Mouse (Mus musculus): ENCODE data around the gene Gm17078. TPM values are rescaled to one million over a fixed set of nuclear protein-coding genes. Genes with fewer than 3 reads are reported as not detected.
"Not testable (repeated sequence)": the region's sequence is repeated elsewhere in the genome, so short reads cannot be mapped to it uniquely, and the experiment has no call there.

Gm17078 gene
- polyA plus RNA-seq (2016; fragmentation: Nextera tagmentation; extraction: Ambion mirVana) = not detected in 2 replicates

DNA sequence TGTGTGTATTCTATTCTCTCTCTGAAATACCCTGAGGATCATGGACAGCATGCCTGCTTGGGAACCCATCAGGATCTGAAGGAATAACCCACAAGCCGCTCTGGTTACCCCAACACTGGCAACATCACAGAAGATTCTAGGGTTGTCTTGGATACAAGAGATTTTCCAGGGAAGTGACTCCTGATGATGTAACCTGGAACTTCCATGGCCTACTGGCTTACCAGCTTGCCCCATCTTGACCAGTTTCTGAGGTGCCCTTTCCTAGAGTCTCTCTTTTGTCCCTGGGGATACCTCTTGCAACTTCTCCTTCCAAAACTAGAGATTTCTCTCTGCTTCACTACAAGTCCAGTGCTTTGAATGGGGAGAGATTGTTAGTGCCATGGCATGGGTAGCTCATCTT lies at the start of gene Gm17078:
Gene Gm17078, minus strand, starts transcription at position 101 of the 400 bp plus-strand sequence.
- Histone ChIP-seq H3K27ac (no peak within 1 kb of the TSS), H3K4me2 (no peak within 1 kb of the TSS), H3K9ac (no peak within 1 kb of the TSS), H3K27me3 (replicated peaks) (no peaks in the 10 kb centered on the region), H3K4me3 (no peak within 1 kb of the TSS), H3K9me3 (replicated peaks) (no peaks in the 10 kb centered on the region), H3K4me1 (no peaks in the 10 kb centered on the region), H3K36me3 (no peaks in the 10 kb centered on the region)
- WGBS (ENCODE audit: insufficient replicate concordance) = 63% methylated on average over 1 of the region's 1 CpGs
- ATAC-seq = no peak

DNA sequence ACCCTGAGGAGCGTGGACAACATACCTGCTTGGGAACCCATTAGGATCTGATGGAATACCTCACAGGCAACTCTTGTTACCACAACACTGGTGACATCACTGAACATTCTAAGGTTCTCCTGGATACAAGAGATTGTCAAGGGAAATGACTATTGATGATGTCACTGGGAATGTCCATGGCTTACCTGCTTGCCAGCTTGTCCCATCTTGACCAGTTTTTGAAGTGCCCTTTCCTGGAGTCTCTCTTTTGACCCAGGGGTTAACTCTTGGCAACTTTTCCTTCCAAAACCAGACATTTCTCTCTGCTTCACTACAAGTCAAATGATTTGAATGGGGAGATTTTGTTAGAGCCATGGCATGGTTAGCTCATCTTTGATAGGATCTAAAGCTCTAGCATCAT lies 24.5 kb upstream of the Gm17078 start, which contains the start of gene Gm4181:
Gene Gm4181, minus strand, starts transcription at position 101 of the 400 bp plus-strand sequence.
- not testable (repeated sequence) for H3K27ac ChIP-seq; H3K4me1 ChIP-seq; H3K4me3 ChIP-seq; ATAC-seq; H3K27me3 ChIP-seq (replicated peaks); H3K4me2 ChIP-seq; H3K9me3 ChIP-seq (replicated peaks); H3K36me3 ChIP-seq; H3K9ac ChIP-seq
- WGBS (ENCODE audit: insufficient replicate concordance) = 39% methylated on average over 1 of the region's 1 CpGs

- H3K27ac ChIP-seq; H3K4me1 ChIP-seq; ATAC-seq; H3K4me3 ChIP-seq; H3K4me2 ChIP-seq; H3K9me3 ChIP-seq (replicated peaks); H3K27me3 ChIP-seq (replicated peaks); H3K36me3 ChIP-seq; H3K9ac ChIP-seq: not testable (repeated sequence)
- 65% methylated on average over 1 of the region's 1 CpGs for WGBS (ENCODE audit: insufficient replicate concordance)
Measured at GRCm38 (mm10) chr14:51632426-51632825, 21.3 kb upstream of the Gm17078 start.

DNA sequence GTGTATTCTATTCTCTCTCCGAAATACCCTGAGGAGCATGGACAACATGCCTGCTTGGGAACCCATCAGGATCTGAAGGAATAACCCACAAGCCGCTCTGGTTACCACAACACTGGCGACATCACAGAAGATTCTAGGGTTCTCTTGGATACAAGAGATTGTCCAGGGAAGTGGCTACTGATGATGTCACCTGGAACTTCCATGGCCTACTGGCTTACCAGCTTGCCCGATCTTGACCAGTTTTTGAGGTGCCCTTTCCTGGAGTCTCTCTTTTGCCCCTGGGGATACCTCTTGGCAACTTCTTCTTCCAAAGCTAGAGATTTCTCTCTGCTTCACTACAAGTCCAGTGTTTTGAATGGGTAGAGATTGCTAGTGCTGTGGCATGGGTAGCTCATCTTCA lies 19.1 kb downstream of the Gm17078 start, which contains the start of gene Gm17174:
Gene Gm17174, minus strand, starts transcription at position 101 of the 400 bp plus-strand sequence.
- H3K4me3 ChIP-seq; H3K4me2 ChIP-seq; ATAC-seq; H3K9ac ChIP-seq; H3K4me1 ChIP-seq; H3K27ac ChIP-seq; H3K27me3 ChIP-seq (replicated peaks); H3K36me3 ChIP-seq; H3K9me3 ChIP-seq (replicated peaks): not testable (repeated sequence)
- 83% methylated on average over 4 of the region's 4 CpGs for WGBS (ENCODE audit: insufficient replicate concordance)

DNA sequence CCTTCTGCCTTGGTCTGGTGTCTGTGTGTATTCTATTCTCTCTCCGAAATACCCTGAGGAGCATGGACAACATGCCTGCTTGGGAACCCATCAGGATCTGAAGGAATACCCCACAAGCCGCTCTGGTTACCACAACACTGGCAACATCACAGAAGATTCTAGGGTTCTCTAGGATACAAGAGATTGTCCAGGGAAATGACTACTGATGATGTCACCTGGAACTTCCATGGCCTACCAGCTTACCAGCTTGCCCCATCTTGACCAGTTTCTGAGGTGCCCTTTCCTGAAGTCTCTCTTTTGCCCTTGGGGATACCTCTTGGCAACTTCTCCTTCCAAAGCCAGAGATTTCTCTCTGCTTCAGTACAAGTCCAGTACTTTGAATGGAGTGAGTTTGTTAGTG lies 37.1 kb downstream of the Gm17078 start, which contains the start of gene Gm17175:
Gene Gm17175, minus strand, starts transcription at position 101 of the 400 bp plus-strand sequence.
- not testable (repeated sequence) for H3K4me3 ChIP-seq; ATAC-seq; H3K36me3 ChIP-seq; H3K27me3 ChIP-seq (replicated peaks); H3K4me2 ChIP-seq; H3K9ac ChIP-seq; H3K27ac ChIP-seq; H3K9me3 ChIP-seq (replicated peaks); H3K4me1 ChIP-seq
- 66% methylated on average over 2 of the region's 2 CpGs for WGBS (ENCODE audit: insufficient replicate concordance)

Other genes with a start within 250 kb of the Gm17078 start
- not detected in 2 replicates for gene Gm7247, start 249.6 kb downstream of the Gm17078 start, polyA plus RNA-seq (2016; fragmentation: Nextera tagmentation; extraction: Ambion mirVana)
- gene Vmn2r88, start 200.5 kb downstream of the Gm17078 start, polyA plus RNA-seq (2016; fragmentation: Nextera tagmentation; extraction: Ambion mirVana) = not detected in 2 replicates
- not detected in 2 replicates for gene Vmn2r89, start 159.5 kb downstream of the Gm17078 start, polyA plus RNA-seq (2016; fragmentation: Nextera tagmentation; extraction: Ambion mirVana)
- gene Gm5622, start 58.5 kb downstream of the Gm17078 start, polyA plus RNA-seq (2016; fragmentation: Nextera tagmentation; extraction: Ambion mirVana) = 0.13 TPM in 1 of 2 replicates, not detected in the other
- gene Gm17175, start 37.2 kb downstream of the Gm17078 start, polyA plus RNA-seq (2016; fragmentation: Nextera tagmentation; extraction: Ambion mirVana) = not detected in 2 replicates
- gene Gm17174, start 19.2 kb downstream of the Gm17078 start, polyA plus RNA-seq (2016; fragmentation: Nextera tagmentation; extraction: Ambion mirVana) = not detected in 2 replicates
- not detected in 2 replicates for gene Gm4181, start 24.4 kb upstream of the Gm17078 start, polyA plus RNA-seq (2016; fragmentation: Nextera tagmentation; extraction: Ambion mirVana)
- not detected in 2 replicates for gene Gm17079, start 84.2 kb upstream of the Gm17078 start, polyA plus RNA-seq (2016; fragmentation: Nextera tagmentation; extraction: Ambion mirVana)
- not detected in 2 replicates for gene Gm5800, start 105.9 kb upstream of the Gm17078 start, polyA plus RNA-seq (2016; fragmentation: Nextera tagmentation; extraction: Ambion mirVana)
- not detected in 2 replicates for gene Ang4, start 162.3 kb upstream of the Gm17078 start, polyA plus RNA-seq (2016; fragmentation: Nextera tagmentation; extraction: Ambion mirVana)
- not detected in 2 replicates for gene AY358078, start 188.7 kb upstream of the Gm17078 start, polyA plus RNA-seq (2016; fragmentation: Nextera tagmentation; extraction: Ambion mirVana)
- 3.6 and 12.0 TPM in 2 replicates for gene Ear6, start 242.4 kb upstream of the Gm17078 start, polyA plus RNA-seq (2016; fragmentation: Nextera tagmentation; extraction: Ambion mirVana)

Measured in liver, embryonic 12.5 days (tissue).